Mouse (Mus musculus): ENCODE measurements around the gene Fbxw21.

The Fbxw21 gene

DNA sequence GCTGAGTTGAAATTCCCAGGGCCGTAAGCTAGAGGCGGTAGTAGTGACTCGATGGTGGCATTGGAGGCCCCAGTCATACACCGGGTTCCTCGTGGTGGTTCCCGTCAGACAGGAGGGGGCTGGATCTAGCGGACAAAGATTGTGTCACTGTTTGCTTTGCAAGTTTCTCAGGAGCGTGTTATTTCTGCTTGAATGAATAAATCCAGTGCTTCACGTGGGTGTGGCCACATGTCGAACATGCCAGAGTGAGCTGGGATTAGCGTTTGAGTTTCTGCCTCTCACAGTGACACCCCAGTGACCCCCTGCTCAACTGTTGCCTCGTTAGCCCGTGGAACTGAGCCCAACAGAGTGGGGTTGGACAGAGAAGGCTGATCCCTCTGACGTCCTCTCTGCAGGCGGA lies 71.4 kb downstream of the Fbxw21 start:
- DNase-seq (ENCODE audit: low read depth) = no peak

Data from c-Kit-positive CD71-negative TER-119-negative erythroid progenitor cells, embryonic 14.5 days (primary cell).